Mouse (Mus musculus) myocyte (in vitro differentiated cells): ENCODE results near the gene Igf1r. TPM values are rescaled to one million over a fixed set of nuclear protein-coding genes. Genes with fewer than 3 reads are reported as not detected.

Source experiments
- H3K27me3 ChIP-seq: one replicate; pipeline ENCODE4 v1.6.1; 2011; ENCODE audit not compliant: control insufficient read depth, insufficient read depth, insufficient read length
- H3K36me3 ChIP-seq: one replicate; pipeline ENCODE4 v1.6.1; 2011; ENCODE audit not compliant: control insufficient read depth, insufficient read depth
- H3K4me2 ChIP-seq: one replicate; pipeline ENCODE4 v1.6.1; 2011; ENCODE audit warnings: low read depth, control low read depth
- H3K4me3 ChIP-seq: one replicate; pipeline ENCODE4 v1.5.1; 2011; ENCODE audit warnings: mild to moderate bottlenecking, control low read depth, moderate library complexity
- H3K79me2 ChIP-seq: one replicate; pipeline ENCODE4 v1.6.1; 2011; ENCODE audit not compliant: control insufficient read depth, insufficient read depth
- H3ac ChIP-seq: one replicate; pipeline ENCODE4 v1.6.1; 2011; ENCODE audit not compliant: control insufficient read depth, insufficient read length
- CEBPB ChIP-seq: IDR thresholded peaks from 2 replicates; pipeline ENCODE4 v1.6.1; 2011; ENCODE audit warnings: mild to moderate bottlenecking, moderate library complexity; ENCODE audit not compliant: poor library complexity, insufficient read depth, severe bottlenecking
- E2F4 ChIP-seq: IDR thresholded peaks from one replicate; pipeline ENCODE4 v1.6.1; 2011; ENCODE audit warnings: mild to moderate bottlenecking, control low read depth, moderate library complexity; ENCODE audit not compliant: insufficient read depth
- MAX ChIP-seq: IDR thresholded peaks from one replicate; pipeline ENCODE4 v1.6.1; 2011; ENCODE audit warnings: low read depth, mild to moderate bottlenecking, control low read depth
- MYOD1 ChIP-seq, 3 experiments: IDR thresholded peaks; one replicate each; pipeline ENCODE4 v1.6.1; 2011; ENCODE audit warnings: control low read depth in 2 of 3, low read depth in 2 of 3, mild to moderate bottlenecking in 2 of 3, moderate library complexity in 1 of 3; ENCODE audit not compliant: insufficient read length in 2 of 3, control insufficient read depth in 1 of 3
- MYOG ChIP-seq, 3 experiments: IDR thresholded peaks; one replicate each; pipeline ENCODE4 v1.6.1; 2011; ENCODE audit warnings: control low read depth in 2 of 3, low read depth in 2 of 3, mild to moderate bottlenecking in 2 of 3; ENCODE audit not compliant: insufficient read length in 2 of 3, control insufficient read depth in 1 of 3, insufficient read depth in 1 of 3
- POLR2A ChIP-seq: IDR thresholded peaks from one replicate; pipeline ENCODE4 v1.6.1; 2011; ENCODE audit warnings: low read depth, mild to moderate bottlenecking, control low read depth, moderate library complexity; ENCODE audit not compliant: insufficient read length
- POLR2AphosphoS2 ChIP-seq: IDR thresholded peaks from one replicate; pipeline ENCODE4 v1.6.1; 2011; ENCODE audit warnings: low read depth, control low read depth; ENCODE audit not compliant: insufficient read length
- REST ChIP-seq: IDR thresholded peaks from one replicate; pipeline ENCODE4 v1.6.1; 2011; ENCODE audit warnings: mild to moderate bottlenecking, control low read depth, moderate library complexity; ENCODE audit not compliant: insufficient read depth, insufficient read length
- SRF ChIP-seq: IDR thresholded peaks from one replicate; pipeline ENCODE4 v1.6.1; 2011; ENCODE audit warnings: low read depth; ENCODE audit not compliant: control insufficient read depth, insufficient read length
- TCF12 ChIP-seq: IDR thresholded peaks from one replicate; pipeline ENCODE4 v1.6.1; 2011; ENCODE audit warnings: mild to moderate bottlenecking, control low read depth; ENCODE audit not compliant: poor library complexity, insufficient read depth, severe bottlenecking
- TCF3 ChIP-seq: IDR thresholded peaks from one replicate; pipeline ENCODE4 v1.6.1; 2011; ENCODE audit warnings: low read depth, control low read depth; ENCODE audit not compliant: insufficient read length
- USF1 ChIP-seq: IDR thresholded peaks from one replicate; pipeline ENCODE4 v1.6.1; 2011; ENCODE audit warnings: low read depth, mild to moderate bottlenecking, control low read depth, moderate library complexity
- polyA plus RNA-seq: library from polyadenylated mRNA; unstranded; fragments of >200 nt; fragmentation: generic; extraction: Trizol; gene quantifications from one replicate; pipeline ENCODE4 v1.2.1, GENCODE M21; 2012; ENCODE audit warnings: missing spikeins

Igf1r gene
- polyA plus RNA-seq, 1 experiment = 7.9 TPM

GRCm38 (mm10) chr7:68021741-68022140 lies 69.1 kb downstream of the Igf1r start:
- TF ChIP-seq POLR2A (peak; percentile 39), SRF (no peak), MYOG (IDR thresholded peaks at IDR 0.05; ENCODE audit: control insufficient read depth in 1 of 3, insufficient read depth in 1 of 3, insufficient read length in 2 of 3, low read depth in 2 of 3) (peak in 1 of 3 experiments; percentile 52), POLR2AphosphoS2 (no peak), TCF12 (no peak), MYOD1 (IDR thresholded peaks at IDR 0.05; ENCODE audit: control insufficient read depth in 1 of 3, insufficient read length in 2 of 3, low read depth in 2 of 3) (no peak)
- H3ac ChIP-seq = no peak overlapping the region
- H3K79me2 ChIP-seq = peaks cover 45% of the 10 kb centered on the region
- H3K27me3 ChIP-seq = no peaks in the 10 kb centered on the region
- H3K4me3 ChIP-seq = peak overlapping the region; percentile 4
- H3K4me2 ChIP-seq = peak overlapping the region; percentile 89
- H3K36me3 ChIP-seq = no peaks in the 10 kb centered on the region

GRCm38 (mm10) chr7:68022188-68022587 lies 69.6 kb downstream of the Igf1r start:
- Histone ChIP-seq H3K4me2 (peak overlapping the region; percentile 89), H3K36me3 (no peaks in the 10 kb centered on the region), H3K27me3 (no peaks in the 10 kb centered on the region), H3K79me2 (peaks cover 44% of the 10 kb centered on the region), H3K4me3 (peak overlapping the region; percentile 4), H3ac (no peak overlapping the region)
- TF ChIP-seq MYOG (IDR thresholded peaks at IDR 0.05; ENCODE audit: control insufficient read depth in 1 of 3, insufficient read depth in 1 of 3, insufficient read length in 2 of 3, low read depth in 2 of 3) (no peak), POLR2A (no peak), POLR2AphosphoS2 (no peak), TCF3 (no peak), SRF (no peak), USF1 (no peak), CEBPB (no peak), TCF12 (no peak)

DNA sequence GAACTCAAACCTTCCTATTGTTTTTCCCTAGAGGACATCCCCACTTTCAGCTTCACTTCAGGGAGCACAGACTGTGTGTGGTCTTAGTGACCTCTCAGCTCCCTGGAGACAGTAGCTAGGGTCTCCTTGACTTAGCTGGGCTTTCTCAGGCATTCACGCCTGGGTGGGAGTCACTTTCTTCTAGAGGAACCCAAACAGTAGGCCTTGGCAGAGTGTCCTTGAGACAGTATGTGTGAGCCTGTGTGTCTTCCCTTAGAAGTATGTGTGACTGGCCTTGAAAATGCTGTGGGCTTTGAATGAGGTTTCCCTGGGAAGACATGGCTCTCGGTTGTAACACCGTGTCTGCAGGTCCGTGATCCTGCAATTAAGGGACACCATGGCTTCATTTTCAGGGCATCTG lies 71.3 kb downstream of the Igf1r start:
- Histone ChIP-seq H3K4me2 (no peak overlapping the region), H3K27me3 (no peaks in the 10 kb centered on the region), H3K79me2 (peaks cover 44% of the 10 kb centered on the region), H3ac (no peak overlapping the region), H3K36me3 (no peaks in the 10 kb centered on the region), H3K4me3 (no peak overlapping the region)
- TF ChIP-seq MYOD1 (IDR thresholded peaks at IDR 0.05; ENCODE audit: control insufficient read depth in 1 of 3, insufficient read length in 2 of 3, low read depth in 2 of 3) = no peak
- no peak for TF ChIP-seq CEBPB
- TF ChIP-seq MYOG (IDR thresholded peaks at IDR 0.05; ENCODE audit: control insufficient read depth in 1 of 3, insufficient read depth in 1 of 3, insufficient read length in 2 of 3, low read depth in 2 of 3) = no peak
- no peak for TF ChIP-seq MAX

- Histone ChIP-seq H3K27me3 (no peaks in the 10 kb centered on the region), H3K4me3 (no peak overlapping the region), H3ac (no peak overlapping the region), H3K36me3 (no peaks in the 10 kb centered on the region), H3K4me2 (no peak overlapping the region), H3K79me2 (peaks cover 41% of the 10 kb centered on the region)
- TF ChIP-seq POLR2AphosphoS2 = no peak
- no peak for TF ChIP-seq SRF
- TF ChIP-seq POLR2A = no peak
- TF ChIP-seq MAX = no peak
- no peak for TF ChIP-seq TCF12
- no peak for TF ChIP-seq MYOD1 (IDR thresholded peaks at IDR 0.05; ENCODE audit: control insufficient read depth in 1 of 3, insufficient read length in 2 of 3, low read depth in 2 of 3)
- TF ChIP-seq REST = no peak
- TF ChIP-seq TCF3 = no peak
- no peak for TF ChIP-seq E2F4
- TF ChIP-seq MYOG (IDR thresholded peaks at IDR 0.05; ENCODE audit: control insufficient read depth in 1 of 3, insufficient read depth in 1 of 3, insufficient read length in 2 of 3, low read depth in 2 of 3) = no peak
- TF ChIP-seq USF1 = no peak
- no peak for TF ChIP-seq CEBPB
Observed at GRCm38 (mm10) chr7:68024625-68025024, 72.0 kb downstream of the Igf1r start.

DNA sequence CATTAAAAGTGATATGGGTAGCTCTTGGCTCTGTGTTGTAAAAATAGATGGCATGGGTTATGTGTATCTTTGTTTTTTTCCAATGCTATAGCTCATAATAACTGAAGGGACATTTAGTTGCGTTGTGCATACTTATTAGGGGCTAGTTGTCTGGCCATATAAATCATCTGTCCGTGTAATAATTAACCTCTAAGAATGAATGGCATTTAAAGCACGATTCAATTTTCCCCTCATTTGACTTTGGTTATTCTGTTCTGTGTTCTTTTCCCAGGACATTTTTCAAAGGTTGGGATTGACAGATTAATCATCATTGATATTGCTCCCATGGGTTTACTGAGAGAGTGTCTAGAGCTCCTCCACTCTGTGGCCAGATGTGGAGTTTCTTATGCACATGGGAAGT lies 72.8 kb downstream of the Igf1r start:
- H3K4me2 ChIP-seq = no peak overlapping the region
- no peaks in the 10 kb centered on the region for H3K27me3 ChIP-seq
- peaks cover 39% of the 10 kb centered on the region for H3K79me2 ChIP-seq
- no peak overlapping the region for H3K4me3 ChIP-seq
- TF ChIP-seq POLR2AphosphoS2 = no peak
- no peak for TF ChIP-seq USF1
- no peak for TF ChIP-seq MYOG (IDR thresholded peaks at IDR 0.05; ENCODE audit: control insufficient read depth in 1 of 3, insufficient read depth in 1 of 3, insufficient read length in 2 of 3, low read depth in 2 of 3)
- no peak for TF ChIP-seq SRF
- no peak for TF ChIP-seq MAX
- TF ChIP-seq TCF12 = no peak
- TF ChIP-seq POLR2A = no peak
- no peak for TF ChIP-seq TCF3
- no peak for TF ChIP-seq REST
- no peak for TF ChIP-seq MYOD1 (IDR thresholded peaks at IDR 0.05; ENCODE audit: control insufficient read depth in 1 of 3, insufficient read length in 2 of 3, low read depth in 2 of 3)
- no peak for TF ChIP-seq E2F4
- no peak for TF ChIP-seq CEBPB
- H3ac ChIP-seq = no peak overlapping the region
- H3K36me3 ChIP-seq = no peaks in the 10 kb centered on the region
